Mouse (Mus musculus): ENCODE data around the gene Mtmr12. TPM values are rescaled to one million over a fixed set of nuclear protein-coding genes. Genes with fewer than 3 reads are reported as not detected.

The Mtmr12 gene
- 5.9 and 6.3 TPM in 2 replicates for polyA plus RNA-seq (2012; rRNA removed)

DNA sequence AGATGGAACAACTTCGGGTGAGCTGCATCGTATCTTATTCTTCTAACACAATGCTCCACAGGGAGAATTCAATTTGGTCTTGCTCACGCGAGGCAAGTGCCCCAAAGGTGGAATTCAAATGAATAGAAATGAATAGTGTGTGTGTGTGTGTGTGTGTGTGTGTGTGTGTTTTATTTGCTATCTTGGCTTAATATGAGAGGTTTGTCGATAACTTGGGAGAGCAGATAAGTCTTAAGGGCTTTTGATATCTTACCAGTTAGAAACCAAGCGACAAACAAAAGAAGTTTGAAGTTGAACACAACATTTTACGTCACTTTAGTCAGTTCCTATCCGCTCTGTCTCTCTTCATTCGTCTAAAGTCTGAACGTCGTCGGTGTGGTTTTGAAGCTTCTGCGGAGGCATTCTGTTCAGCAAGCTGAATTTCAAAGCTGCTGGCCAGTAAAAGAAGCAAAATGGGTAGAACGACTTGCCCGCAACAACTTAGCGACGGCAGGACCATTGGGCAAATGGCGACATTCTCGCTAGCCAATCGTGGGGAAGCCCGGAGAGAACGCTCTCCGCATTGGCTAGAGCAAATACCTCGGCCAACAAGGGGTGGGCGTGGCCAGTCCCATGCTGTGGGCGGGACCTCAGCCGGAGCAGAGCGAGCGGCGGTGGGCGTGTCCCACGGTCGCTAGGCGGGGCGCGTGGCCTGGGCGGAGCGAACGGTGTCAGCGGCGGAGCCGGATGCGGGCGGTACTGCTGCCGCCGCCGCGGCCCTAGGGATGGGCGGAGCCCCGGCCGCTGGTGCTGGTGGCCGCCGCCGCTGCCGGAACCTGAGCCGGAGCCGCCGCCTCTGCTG, at the start of gene Mtmr12:
Mtmr12 (plus strand) TSS at position 710 of the 841 bp plus-strand sequence.

GRCm38 (mm10) chr15:12321091-12321787, 116.4 kb downstream of the Mtmr12 start, which contains the start of gene Golph3:
Gene Golph3, plus strand, starts transcription at chr15:12321450.

DNA sequence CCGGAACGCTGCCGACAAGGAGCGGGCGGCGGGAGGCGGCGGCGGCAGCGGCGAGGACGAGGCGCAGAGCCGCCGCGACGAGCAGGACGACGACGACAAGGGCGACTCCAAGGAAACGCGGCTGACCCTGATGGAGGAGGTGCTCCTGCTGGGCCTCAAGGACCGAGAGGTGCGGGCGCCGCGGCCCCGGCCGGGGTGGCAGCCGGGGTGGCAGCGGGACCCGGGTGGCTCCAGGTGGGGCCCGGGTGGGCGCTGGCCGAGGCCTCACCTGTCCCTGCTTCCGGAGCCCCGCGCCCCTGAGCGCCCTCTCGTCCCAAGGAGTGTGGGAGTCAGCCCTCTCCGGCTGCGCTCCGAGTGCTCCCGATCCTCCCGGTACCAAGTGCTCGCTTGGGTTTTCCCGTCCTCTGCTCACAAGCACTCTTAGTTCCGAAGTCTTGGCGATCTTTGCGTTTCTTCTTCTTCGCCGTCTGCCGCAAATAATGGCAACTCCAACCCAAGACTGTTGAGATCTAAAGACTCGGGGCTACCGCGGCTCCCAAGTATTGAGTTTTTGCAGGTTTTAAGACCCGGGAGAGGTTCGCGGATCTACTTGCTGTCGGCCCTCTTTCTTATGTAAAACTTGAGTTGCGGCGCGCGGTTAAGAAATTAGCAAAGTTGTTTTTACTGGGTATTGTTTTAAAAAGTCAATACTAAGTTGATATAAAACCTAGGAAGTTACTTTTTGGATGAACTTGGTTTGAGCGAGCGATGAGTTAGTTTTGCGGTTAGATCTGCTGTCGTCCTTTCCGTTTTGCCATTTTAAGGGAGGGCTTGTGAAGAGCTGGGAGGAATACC, 117.2 kb downstream of the Mtmr12 start, which contains the start of gene 1810049J17Rik:
1810049J17Rik (minus strand) TSS at position 112 of the 834 bp plus-strand sequence.

Other genes starting within 250 kb of the Mtmr12 start
- gene Sub1, start 208.0 kb upstream of the Mtmr12 start, polyA plus RNA-seq (2012; rRNA removed), result 90.0 and 91.0 TPM in 2 replicates
- gene Zfr, start 87.2 kb upstream of the Mtmr12 start, polyA plus RNA-seq (2012; rRNA removed), result 19.5 and 19.9 TPM in 2 replicates
- 32.6 and 34.9 TPM in 2 replicates for gene Golph3, start 116.4 kb downstream of the Mtmr12 start, polyA plus RNA-seq (2012; rRNA removed)
- not detected in 2 replicates for gene 1810049J17Rik, start 116.9 kb downstream of the Mtmr12 start, polyA plus RNA-seq (2012; rRNA removed)